Mouse (Mus musculus): ENCODE measurements around the gene Cmss1.

GRCm38 (mm10) chr16:57525476-57525875 lies 81.2 kb downstream of the Cmss1 start:
- TF ChIP-seq EP300 (IDR thresholded peaks at IDR 0.05; ENCODE audit: low read depth) (no peak), CTCF (IDR thresholded peaks at IDR 0.05; ENCODE audit: low read depth) (no peak)
